Mouse (Mus musculus): ENCODE results near the gene Neil1. TPM values are rescaled to one million over a fixed set of nuclear protein-coding genes. Genes with fewer than 3 reads are reported as not detected.

Neil1 gene
- polyA plus RNA-seq, 1 experiment = 0.54 TPM

GRCm38 (mm10) chr9:57147205-57148143 lies 631 bp downstream of the Neil1 start:
- no peak overlapping the region for H3K27ac ChIP-seq (ENCODE audit: control insufficient read depth, insufficient read depth, low read depth, low read length)
- TF ChIP-seq CTCF (IDR thresholded peaks at IDR 0.05; ENCODE audit: control insufficient read depth, insufficient read depth, insufficient replicate concordance, low read depth, low read length) (no peak), POLR2A (IDR thresholded peaks at IDR 0.05; ENCODE audit: control insufficient read depth, low read depth, low read length) (no peak)
- H3K36me3 ChIP-seq (ENCODE audit: control insufficient read depth, insufficient read depth, low read length) = no peaks in the 10 kb centered on the region
- peaks cover 3% of the 10 kb centered on the region for H3K4me1 ChIP-seq (ENCODE audit: control insufficient read depth, insufficient read depth, low read length)
- peak overlapping the region; percentile 76 for H3K4me3 ChIP-seq (ENCODE audit: control insufficient read depth, low read depth, low read length)
- H3K27me3 ChIP-seq (ENCODE audit: control insufficient read depth, insufficient read depth, low read length) = no peaks in the 10 kb centered on the region

GRCm38 (mm10) chr9:57146451-57147066 lies 1.5 kb downstream of the Neil1 start:
- H3K27ac ChIP-seq (ENCODE audit: control insufficient read depth, insufficient read depth, low read depth, low read length) = no peak overlapping the region
- no peak overlapping the region for H3K4me3 ChIP-seq (ENCODE audit: control insufficient read depth, low read depth, low read length)

GRCm38 (mm10) chr9:57144830-57145229 lies 3.3 kb downstream of the Neil1 start:
- Histone ChIP-seq H3K27ac (ENCODE audit: control insufficient read depth, insufficient read depth, low read depth, low read length) (no peak overlapping the region), H3K36me3 (ENCODE audit: control insufficient read depth, insufficient read depth, low read length) (no peaks in the 10 kb centered on the region), H3K4me3 (ENCODE audit: control insufficient read depth, low read depth, low read length) (no peak overlapping the region), H3K4me1 (ENCODE audit: control insufficient read depth, insufficient read depth, low read length) (peaks cover 3% of the 10 kb centered on the region), H3K27me3 (ENCODE audit: control insufficient read depth, insufficient read depth, low read length) (no peaks in the 10 kb centered on the region)
- no peak for TF ChIP-seq CTCF (IDR thresholded peaks at IDR 0.05; ENCODE audit: control insufficient read depth, insufficient read depth, insufficient replicate concordance, low read depth, low read length)
- TF ChIP-seq POLR2A (IDR thresholded peaks at IDR 0.05; ENCODE audit: control insufficient read depth, low read depth, low read length) = no peak

More at GRCm38 (mm10) chr9:57146451-57147066, 1.5 kb downstream of the Neil1 start:
- TF ChIP-seq POLR2A (IDR thresholded peaks at IDR 0.05; ENCODE audit: control insufficient read depth, low read depth, low read length) = no peak
- Histone ChIP-seq H3K4me1 (ENCODE audit: control insufficient read depth, insufficient read depth, low read length) (peaks cover 3% of the 10 kb centered on the region), H3K27me3 (ENCODE audit: control insufficient read depth, insufficient read depth, low read length) (no peaks in the 10 kb centered on the region), H3K36me3 (ENCODE audit: control insufficient read depth, insufficient read depth, low read length) (no peaks in the 10 kb centered on the region)

DNA sequence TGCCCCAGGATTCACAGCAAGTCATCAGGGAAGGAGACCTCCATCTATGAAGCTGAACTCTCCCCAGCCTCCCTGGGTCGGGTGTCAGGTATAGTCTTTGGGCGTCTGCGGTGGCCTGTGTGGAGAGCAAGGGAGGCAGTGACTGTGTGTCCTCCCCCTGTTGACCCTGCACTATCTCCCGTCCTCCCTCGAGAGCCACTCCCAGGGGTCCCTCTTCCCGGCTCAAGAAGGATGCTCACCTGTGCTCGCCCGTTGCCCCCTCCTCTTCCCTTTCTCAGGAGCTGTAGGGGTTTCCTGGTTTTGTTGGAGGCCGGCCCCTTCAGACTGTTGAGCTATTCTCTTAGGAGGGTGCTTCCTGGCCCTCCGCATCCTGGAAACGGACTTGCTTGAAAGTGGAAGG lies 4.9 kb downstream of the Neil1 start:
- no peak overlapping the region for H3K27ac ChIP-seq (ENCODE audit: control insufficient read depth, insufficient read depth, low read depth, low read length)
- no peaks in the 10 kb centered on the region for H3K27me3 ChIP-seq (ENCODE audit: control insufficient read depth, insufficient read depth, low read length)
- no peaks in the 10 kb centered on the region for H3K36me3 ChIP-seq (ENCODE audit: control insufficient read depth, insufficient read depth, low read length)
- TF ChIP-seq POLR2A (IDR thresholded peaks at IDR 0.05; ENCODE audit: control insufficient read depth, low read depth, low read length) (no peak), CTCF (IDR thresholded peaks at IDR 0.05; ENCODE audit: control insufficient read depth, insufficient read depth, insufficient replicate concordance, low read depth, low read length) (no peak)
- no peak overlapping the region for H3K4me3 ChIP-seq (ENCODE audit: control insufficient read depth, low read depth, low read length)
- no peaks in the 10 kb centered on the region; the same call in 1 of the 2 replicates for H3K4me1 ChIP-seq (ENCODE audit: control insufficient read depth, insufficient read depth, low read length)

DNA sequence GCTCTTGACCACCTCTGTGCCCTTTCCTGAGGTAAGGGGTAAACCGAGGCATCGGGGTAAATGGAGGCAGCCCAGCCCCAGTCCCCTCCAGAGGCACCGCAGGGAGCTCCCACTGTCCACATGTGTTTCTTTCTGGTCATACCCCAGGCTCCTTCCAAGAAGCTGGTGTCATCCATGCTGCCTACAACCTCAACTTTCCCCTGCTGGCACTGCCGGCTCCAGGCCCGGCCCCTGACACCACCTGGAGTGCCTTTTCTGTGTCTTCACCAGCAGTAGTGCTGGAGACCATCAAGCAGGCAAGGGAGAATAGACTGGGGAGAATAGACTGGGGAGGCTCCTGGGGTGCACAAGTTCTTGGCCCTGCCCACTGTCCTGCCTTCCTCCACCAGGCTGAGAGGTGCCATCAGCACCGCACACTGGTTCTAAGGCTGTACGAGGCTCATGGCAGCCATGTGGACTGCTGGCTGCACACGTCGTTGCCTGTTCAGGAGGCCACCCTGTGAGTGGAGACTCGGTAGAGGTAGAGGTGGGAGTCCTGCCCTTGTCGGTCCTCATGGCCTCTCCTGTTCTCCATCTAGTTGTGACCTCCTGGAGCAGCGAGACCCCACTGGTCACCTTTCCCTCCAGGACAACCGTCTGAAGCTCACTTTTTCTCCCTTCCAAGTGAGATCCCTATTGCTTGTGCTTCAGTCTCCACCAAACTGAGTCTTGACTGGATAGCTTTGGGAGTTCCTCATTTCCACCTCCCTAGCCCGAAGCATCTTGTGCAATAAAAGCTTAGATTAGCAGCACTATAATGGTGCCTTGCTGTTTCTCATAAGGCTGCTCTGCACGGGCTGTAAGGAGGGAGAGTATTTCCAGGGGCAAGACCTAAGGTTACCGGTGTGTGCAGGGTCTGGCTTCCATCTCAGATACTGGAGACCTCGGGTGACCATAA lies 6.4 kb downstream of the Neil1 start:
- Histone ChIP-seq H3K36me3 (ENCODE audit: control insufficient read depth, insufficient read depth, low read length) (no peaks in the 10 kb centered on the region; the same call in 1 of the 2 replicates), H3K27ac (ENCODE audit: control insufficient read depth, insufficient read depth, low read depth, low read length) (no peak overlapping the region), H3K4me3 (ENCODE audit: control insufficient read depth, low read depth, low read length) (no peak overlapping the region), H3K4me1 (ENCODE audit: control insufficient read depth, insufficient read depth, low read length) (no peaks in the 10 kb centered on the region), H3K27me3 (ENCODE audit: control insufficient read depth, insufficient read depth, low read length) (no peaks in the 10 kb centered on the region)
- TF ChIP-seq POLR2A (IDR thresholded peaks at IDR 0.05; ENCODE audit: control insufficient read depth, low read depth, low read length) (no peak), CTCF (IDR thresholded peaks at IDR 0.05; ENCODE audit: control insufficient read depth, insufficient read depth, insufficient replicate concordance, low read depth, low read length) (no peak)

- Histone ChIP-seq H3K27me3 (ENCODE audit: control insufficient read depth, insufficient read depth, low read length) (no peaks in the 10 kb centered on the region), H3K27ac (ENCODE audit: control insufficient read depth, insufficient read depth, low read depth, low read length) (no peak overlapping the region), H3K4me1 (ENCODE audit: control insufficient read depth, insufficient read depth, low read length) (no peaks in the 10 kb centered on the region), H3K4me3 (ENCODE audit: control insufficient read depth, low read depth, low read length) (no peak overlapping the region), H3K36me3 (ENCODE audit: control insufficient read depth, insufficient read depth, low read length) (no peaks in the 10 kb centered on the region; the same call in 1 of the 2 replicates)
- TF ChIP-seq POLR2A (IDR thresholded peaks at IDR 0.05; ENCODE audit: control insufficient read depth, low read depth, low read length) = no peak
- TF ChIP-seq CTCF (IDR thresholded peaks at IDR 0.05; ENCODE audit: control insufficient read depth, insufficient read depth, insufficient replicate concordance, low read depth, low read length) = no peak
These were observed 8.5 kb downstream of the Neil1 start for GRCm38 (mm10) chr9:57139571-57139970.
